Mouse (Mus musculus): ENCODE measurements at regions not wholly inside any gene's neighbourhood (a gene's known extent, or its start where the extent isn't known, plus 50 kb on each side); places are given as distances from the start of the nearest gene placed in this dataset.
"Not testable (repeated sequence)": the region's sequence is repeated elsewhere in the genome, so short reads cannot be mapped to it uniquely, and the experiment has no call there.

DNA sequence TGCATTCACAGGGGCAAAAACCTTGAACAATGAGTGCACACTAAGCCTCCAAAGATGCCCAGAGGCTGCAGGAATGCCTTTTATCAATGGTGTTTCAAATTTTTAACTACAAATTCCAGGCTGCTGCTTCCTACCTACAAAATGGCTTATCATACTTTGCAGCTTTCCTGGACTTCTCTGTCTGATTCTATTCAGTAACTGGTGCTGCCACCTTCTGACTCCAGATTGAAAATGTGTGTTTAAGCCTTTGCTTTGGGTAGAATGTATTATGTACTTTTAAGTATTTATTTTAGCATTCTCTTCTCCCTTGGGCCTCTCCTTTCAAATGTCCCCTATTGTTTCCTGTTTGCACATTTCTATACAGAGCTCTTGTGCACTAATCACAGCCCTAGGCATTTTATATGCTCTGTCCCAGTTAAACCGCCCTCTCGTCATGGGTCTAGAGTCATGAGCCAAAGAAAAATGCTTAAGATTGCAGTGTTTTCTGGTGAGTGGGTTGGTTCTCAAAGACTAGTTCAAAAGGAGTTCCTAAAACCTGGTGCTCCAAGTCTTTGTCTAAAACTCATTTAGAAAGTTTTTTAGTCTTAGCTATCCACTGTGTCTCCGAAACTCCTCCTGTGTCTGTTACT lies 472.3 kb upstream of the Dpp10 start:
- peak; percentile 16 to 36 for DNase-seq

DNA sequence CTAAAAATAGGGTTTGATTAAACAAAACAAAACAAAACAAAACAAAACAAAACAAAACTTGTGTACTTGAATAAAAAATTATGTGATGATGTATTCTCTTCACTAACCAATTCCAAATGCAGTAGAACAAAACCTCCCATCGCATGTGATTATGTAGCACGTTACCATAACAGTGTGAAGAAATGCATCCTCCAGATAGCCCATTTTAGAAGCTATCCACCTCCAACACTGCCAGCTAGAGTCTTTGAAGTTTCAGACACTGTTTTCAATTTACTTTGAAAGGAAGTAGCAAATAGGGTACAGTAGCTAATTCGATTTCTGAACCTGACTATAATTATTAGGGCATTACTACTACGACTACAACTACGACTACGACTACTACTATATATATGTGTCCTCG lies 465.1 kb upstream of the Dpp10 start:
- no peak for DNase-seq

- no peak for DNase-seq
These were observed 443.1 kb upstream of the Dpp10 start for GRCm38 (mm10) chr1:124488456-124488855.

DNA sequence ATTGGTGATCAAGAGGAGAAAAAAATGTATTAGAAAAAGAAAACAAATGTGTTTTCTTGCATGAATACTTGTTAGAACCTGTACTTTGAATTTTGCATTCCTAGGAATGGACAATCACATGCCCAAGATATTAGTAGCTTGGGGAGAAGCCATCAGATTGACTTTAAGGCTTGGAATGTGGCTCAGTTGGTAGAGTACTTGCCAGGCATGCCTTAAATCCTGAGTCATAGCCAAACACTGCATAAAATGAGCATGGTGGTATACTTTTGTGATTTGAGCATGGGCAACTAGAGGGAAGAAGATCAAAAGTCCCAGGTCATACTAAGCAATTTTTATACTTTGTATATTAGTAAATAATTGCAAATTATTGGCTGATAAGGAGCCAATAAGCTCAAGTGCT lies 442.6 kb upstream of the Dpp10 start:
- DNase-seq, result no peak

DNA sequence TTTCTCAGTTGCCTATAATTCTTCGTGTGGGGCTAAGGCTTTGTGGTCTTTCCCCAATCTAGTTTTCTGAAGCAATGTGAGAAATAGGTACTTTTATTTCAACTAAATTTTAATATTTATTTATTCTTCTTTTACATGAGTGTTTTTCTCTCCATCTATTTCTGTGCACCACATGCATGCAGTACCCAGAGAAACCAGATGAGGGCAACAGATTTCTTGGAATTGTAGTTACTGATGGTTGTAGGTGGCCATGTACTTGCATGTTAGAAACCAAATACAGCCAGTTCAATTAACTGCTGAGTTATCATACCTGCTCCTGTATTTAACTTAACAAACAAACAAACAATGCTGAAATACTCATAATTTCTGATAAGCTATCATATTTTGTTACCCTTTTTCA lies 404.8 kb upstream of the Dpp10 start:
- peak in 1 of 2 experiments; percentile 4 for DNase-seq

GRCm38 (mm10) chr1:124439526-124439925 lies 394.2 kb upstream of the Dpp10 start:
- no peak for DNase-seq

GRCm38 (mm10) chr1:124435850-124436249 lies 390.5 kb upstream of the Dpp10 start:
- DNase-seq, result no peak

DNA sequence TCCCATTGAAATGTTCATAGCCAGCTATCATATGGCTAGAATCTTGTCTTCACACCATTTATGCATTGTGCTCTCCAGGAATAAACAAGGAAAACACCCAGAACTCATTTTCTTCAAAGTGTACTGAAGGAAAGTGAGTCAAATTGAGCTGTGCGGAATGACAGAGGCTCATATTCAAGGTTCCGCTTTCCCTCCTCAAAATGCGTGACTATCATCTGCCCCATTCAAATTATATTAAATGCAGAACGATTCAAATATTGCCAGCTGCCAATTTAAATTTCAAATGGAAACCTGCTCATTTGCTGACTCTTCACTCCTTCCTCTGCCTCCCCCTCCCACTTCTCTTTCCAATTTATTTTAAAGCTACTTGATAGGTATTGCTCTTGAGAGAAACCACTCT lies 384.2 kb upstream of the Dpp10 start:
- DNase-seq, result no peak

DNA sequence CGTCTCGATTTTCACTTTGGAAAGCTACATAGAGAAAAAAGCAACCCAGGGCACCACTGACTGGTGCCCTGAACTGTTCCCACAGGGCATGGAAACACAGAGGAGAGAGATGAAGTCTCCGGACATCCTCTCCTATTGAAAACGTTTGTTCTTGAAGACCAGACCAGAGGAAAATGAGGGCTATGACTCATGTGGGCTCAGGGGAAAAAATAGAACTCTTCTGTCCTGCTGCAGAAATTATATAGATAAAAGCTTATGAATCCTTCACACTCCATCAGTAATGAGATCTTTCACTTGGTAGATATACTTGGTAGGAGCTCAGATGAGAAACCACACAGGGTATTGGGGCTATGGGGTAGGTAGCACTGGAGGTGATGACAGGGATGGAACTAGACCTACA lies 371.4 kb upstream of the Dpp10 start:
- DNase-seq, result no peak

DNA sequence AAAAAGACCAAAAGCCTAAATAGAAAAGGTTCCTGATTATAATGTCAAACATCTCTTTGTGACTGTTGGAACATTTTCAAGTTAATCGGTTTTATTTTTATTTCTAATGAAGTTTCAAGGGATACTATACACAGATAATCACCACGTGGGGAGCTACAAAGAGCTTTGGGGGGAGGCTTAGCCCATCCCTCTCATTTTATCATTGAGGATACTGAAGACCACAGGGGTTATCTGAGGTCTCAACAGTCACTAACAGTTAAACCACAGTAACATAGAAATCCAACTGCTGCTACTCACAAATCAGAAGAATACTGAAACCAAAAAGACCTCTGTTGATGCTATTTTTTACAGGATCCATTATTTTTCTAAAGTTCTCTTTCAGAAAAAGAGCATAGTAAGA lies 364.9 kb upstream of the Dpp10 start:
- no peak for DNase-seq

GRCm38 (mm10) chr1:124409781-124410180 lies 364.4 kb upstream of the Dpp10 start:
- no peak for DNase-seq

GRCm38 (mm10) chr1:124369604-124370003 lies 324.2 kb upstream of the Dpp10 start:
- DNase-seq, result no peak

DNA sequence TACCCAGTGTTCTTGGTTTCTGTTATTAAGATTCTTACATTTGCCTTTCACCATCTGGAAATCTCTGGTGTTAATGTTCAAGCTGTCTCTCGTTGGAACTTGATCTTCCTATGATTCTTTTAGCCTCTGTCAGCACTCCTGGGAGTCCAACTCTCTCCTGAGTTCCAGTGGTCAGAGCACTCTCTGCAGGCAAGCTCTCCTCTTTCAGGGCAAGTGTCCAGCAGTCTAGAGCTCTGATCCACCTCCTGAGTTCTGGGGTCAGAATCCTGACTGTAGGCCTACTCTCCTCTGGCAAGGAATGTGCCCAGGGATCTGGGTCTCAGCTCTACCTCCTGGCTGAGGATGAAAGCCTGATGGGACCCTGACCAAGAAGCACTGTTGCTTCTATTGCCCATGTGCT lies 303.1 kb upstream of the Dpp10 start:
- DNase-seq, result not testable (repeated sequence)

DNA sequence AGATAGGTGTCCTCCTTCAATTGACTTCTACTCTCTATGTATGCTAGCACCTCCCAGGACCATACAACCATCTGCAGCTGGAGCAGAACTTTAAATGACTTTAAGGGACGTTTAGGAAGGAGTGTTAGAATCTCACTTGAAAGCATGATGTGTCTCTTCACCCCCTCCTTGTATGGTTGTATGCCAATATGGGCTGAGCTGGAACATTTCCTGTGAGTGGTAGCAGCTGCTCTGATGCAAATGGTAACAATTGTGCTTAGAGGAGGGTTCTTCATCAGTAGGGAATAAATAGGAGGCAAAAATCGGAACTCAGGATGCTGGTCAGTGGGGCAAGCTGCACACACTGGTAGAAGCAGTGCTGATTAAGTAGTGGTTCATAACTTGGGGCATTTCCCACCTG lies 294.1 kb upstream of the Dpp10 start:
- no peak for DNase-seq

DNA sequence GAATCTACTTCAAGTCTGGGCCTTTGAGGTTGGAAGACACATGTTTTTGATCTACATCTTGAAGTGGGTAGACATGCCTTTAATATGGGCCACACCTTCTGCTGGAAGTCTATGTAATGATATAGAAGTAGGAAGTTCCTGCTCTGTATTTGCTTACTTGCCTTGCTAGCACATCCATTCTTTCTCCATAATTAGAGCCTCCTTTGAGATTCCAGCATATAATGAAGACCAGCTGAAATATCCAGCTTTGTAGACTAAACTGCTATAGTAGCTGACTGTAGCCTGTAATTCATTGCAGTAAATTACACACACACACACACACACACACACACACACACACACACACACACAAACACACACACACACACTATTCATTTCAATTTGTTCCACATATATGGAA lies 293.3 kb upstream of the Dpp10 start:
- DNase-seq, result no peak

- DNase-seq, result no peak
These were observed 286.9 kb upstream of the Dpp10 start for GRCm38 (mm10) chr1:124332294-124332693.

All from cerebellum, adult 18-20 months (tissue).